ENCODE assay signal across 1 mouse cellular context in the genomic region with DNA sequence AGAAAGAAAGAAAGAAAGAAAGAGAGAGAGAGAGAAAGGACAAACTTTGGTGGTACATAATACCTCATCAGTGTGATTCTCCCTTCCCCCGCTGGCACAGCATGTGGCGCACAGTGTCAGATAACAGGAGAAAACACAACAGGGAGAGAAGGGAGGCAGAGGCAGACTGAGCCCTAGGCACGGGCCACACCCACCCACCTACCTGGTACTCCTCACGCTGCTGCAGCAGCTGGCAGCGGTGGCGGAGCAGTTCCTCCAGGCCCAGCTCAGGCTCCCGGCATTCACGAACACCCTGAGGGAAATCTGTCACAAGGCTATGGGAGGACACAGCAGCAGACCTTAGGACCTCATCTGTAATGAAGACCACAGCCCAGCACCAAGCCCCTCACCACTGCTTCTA.
TF ChIP-seq lines count a peak whose summit lies in the region.

No protein-coding gene starts in this region.

TF ChIP-seq in CH12.LX, 34 proteins besides CTCF, POLR2A, EP300 and RAD21:
- TF ChIP-seq KAT2A (IDR thresholded peaks at IDR 0.05; ENCODE audit: insufficient replicate concordance, low read length) (no peak), BHLHE40 (IDR thresholded peaks at IDR 0.05; ENCODE audit: low read depth, low read length) (no peak), TBP (conservative IDR thresholded peaks at IDR 0.05; ENCODE audit: low read depth, low read length) (no peak), POLR2AphosphoS2 (IDR thresholded peaks at IDR 0.05; ENCODE audit: low read depth, low read length) (no peak), USF1 (IDR thresholded peaks at IDR 0.05; ENCODE audit: low read depth, low read length) (no peak)
